ENCODE assay signal across 18 mouse cellular contexts in genomic region chr13:113843310-113843649, GRCm38 (mm10). TPM values are rescaled to one million over a fixed set of nuclear protein-coding genes. Genes with fewer than 3 reads are reported as not detected.
DNase-seq lines count a peak whose midpoint lies in the region; ATAC-seq and TF ChIP-seq lines count a peak whose summit lies in the region.
"Had no signal": no experiment of that assay in that cellular context is flagged by ENCODE, and none has a peak within 500 bp of the region (broad histone marks: within the 10 kb centered on the region; RNA-seq: fewer than 3 reads in every experiment).

No protein-coding gene starts in this region.

- ATAC-seq in stomach, embryonic 15.5 days (ENCODE audit: insufficient read depth, low FRiP score, low read depth), result peak; percentile 87; the same call in 1 of the 2 replicates
- no peak for ATAC-seq in stomach, postnatal 0 days (ENCODE audit: low FRiP score, low TSS enrichment)
- ATAC-seq in intestine, embryonic 16.5 days, result peak; percentile 65
- ATAC-seq in liver, embryonic 16.5 days (ENCODE audit: low read depth), result peak; percentile 97
- ATAC-seq: midbrain, embryonic 15.5 days had no signal

- no peak overlapping the region for H3K4me3 ChIP-seq in stomach, embryonic 15.5 days (replicated peaks)
- H3K4me3 ChIP-seq in stomach, postnatal 0 days (ENCODE audit: low read depth, low read length), result no peak overlapping the region
- H3K4me3 ChIP-seq in intestine, embryonic 16.5 days (ENCODE audit: low read length), result no peak overlapping the region
- 0 out of 2 replicates have a peak overlapping the region, but pooled peaks have one; percentile 4 for H3K4me3 ChIP-seq in liver, embryonic 16.5 days (ENCODE audit: low read depth, low read length)
- no peak overlapping the region for H3K4me3 ChIP-seq in hindbrain, embryonic 10.5 days
- no peak overlapping the region for H3K4me3 ChIP-seq in gastrocnemius, adult 2 months
- H3K4me3 ChIP-seq: embryonic facial prominence, embryonic 15.5 days; forebrain, embryonic 12.5 days; heart, adult 2 months; heart, embryonic 15.5 days; midbrain, embryonic 15.5 days had no signal

- no peaks in the 10 kb centered on the region for H3K4me1 ChIP-seq in stomach, embryonic 15.5 days
- H3K4me1 ChIP-seq in stomach, postnatal 0 days (replicated peaks; ENCODE audit: control insufficient read depth, insufficient read depth), result no peaks in the 10 kb centered on the region
- no peaks in the 10 kb centered on the region for H3K4me1 ChIP-seq in intestine, embryonic 16.5 days (ENCODE audit: control insufficient read depth, insufficient read depth, low read length)
- H3K4me1 ChIP-seq in liver, embryonic 16.5 days (ENCODE audit: control insufficient read depth, low read depth, low read length), result peaks cover 34% of the 10 kb centered on the region
- peaks cover 30% of the 10 kb centered on the region for H3K4me1 ChIP-seq in hindbrain, embryonic 10.5 days (replicated peaks)
- H3K4me1 ChIP-seq: embryonic facial prominence, embryonic 15.5 days; midbrain, embryonic 15.5 days had no signal

- no peak overlapping the region for H3K4me2 ChIP-seq in stomach, embryonic 15.5 days
- no peak overlapping the region for H3K4me2 ChIP-seq in stomach, postnatal 0 days (replicated peaks; ENCODE audit: low read depth)
- H3K4me2 ChIP-seq in intestine, embryonic 16.5 days (ENCODE audit: low read depth, low read length), result no peak overlapping the region
- H3K4me2 ChIP-seq in liver, embryonic 16.5 days (ENCODE audit: low read depth, low read length), result peak overlapping the region; percentile 42
- H3K4me2 ChIP-seq: embryonic facial prominence, embryonic 15.5 days; forebrain, embryonic 12.5 days; heart, embryonic 15.5 days; midbrain, embryonic 15.5 days had no signal

- no peaks in the 10 kb centered on the region for H3K27me3 ChIP-seq in stomach, embryonic 15.5 days (replicated peaks)
- H3K27me3 ChIP-seq in stomach, postnatal 0 days (ENCODE audit: control insufficient read depth, insufficient read depth, low read length), result no peaks in the 10 kb centered on the region
- H3K27me3 ChIP-seq in intestine, embryonic 16.5 days (replicated peaks; ENCODE audit: control insufficient read depth, insufficient read depth, low read length), result no peaks in the 10 kb centered on the region
- no peaks in the 10 kb centered on the region for H3K27me3 ChIP-seq in liver, embryonic 16.5 days (ENCODE audit: control insufficient read depth, insufficient read depth, low read depth, low read length)
- no peaks in the 10 kb centered on the region for H3K27me3 ChIP-seq in hindbrain, embryonic 10.5 days (ENCODE audit: insufficient read depth, poor library complexity, severe bottlenecking)
- H3K27me3 ChIP-seq: embryonic facial prominence, embryonic 15.5 days; forebrain, embryonic 12.5 days; heart, embryonic 15.5 days; midbrain, embryonic 15.5 days had no signal

- no peaks in the 10 kb centered on the region for H3K36me3 ChIP-seq in stomach, embryonic 15.5 days
- no peaks in the 10 kb centered on the region; the same call in 1 of the 2 replicates for H3K36me3 ChIP-seq in stomach, postnatal 0 days (ENCODE audit: control insufficient read depth, insufficient read depth, low read length)
- H3K36me3 ChIP-seq in intestine, embryonic 16.5 days (ENCODE audit: control insufficient read depth, insufficient read depth, low read length), result no peaks in the 10 kb centered on the region
- H3K36me3 ChIP-seq in liver, embryonic 16.5 days (ENCODE audit: control insufficient read depth, insufficient read depth), result no peaks in the 10 kb centered on the region
- 0 out of 2 replicates have a peak, but pooled peaks cover 3% of the 10 kb centered on the region for H3K36me3 ChIP-seq in hindbrain, embryonic 10.5 days
- H3K36me3 ChIP-seq: embryonic facial prominence, embryonic 15.5 days; forebrain, embryonic 12.5 days; midbrain, embryonic 15.5 days had no signal

- no peak overlapping the region for H3K27ac ChIP-seq in stomach, embryonic 15.5 days
- H3K27ac ChIP-seq in stomach, postnatal 0 days (replicated peaks), result no peak overlapping the region
- no peak overlapping the region for H3K27ac ChIP-seq in intestine, embryonic 16.5 days (ENCODE audit: low read length)
- peak overlapping the region; percentile 83 for H3K27ac ChIP-seq in liver, embryonic 16.5 days (ENCODE audit: low read length)
- no peak overlapping the region for H3K27ac ChIP-seq in hindbrain, embryonic 10.5 days
- H3K27ac ChIP-seq in gastrocnemius, adult 2 months, result no peak overlapping the region
- H3K27ac ChIP-seq: embryonic facial prominence, embryonic 15.5 days; forebrain, embryonic 12.5 days; heart, adult 2 months; heart, embryonic 15.5 days; midbrain, embryonic 15.5 days had no signal

- intact Hi-C loops in gastrocnemius, adult 2 months (cut with DNase I), result no loop called here

- TF ChIP-seq CTCF in stomach, postnatal 0 days (IDR thresholded peaks at IDR 0.05; ENCODE audit: low read depth), result no peak
- no peak for TF ChIP-seq CTCF in gastrocnemius, adult 2 months (IDR thresholded peaks at IDR 0.05)

- TF ChIP-seq EP300 in stomach, postnatal 0 days (optimal IDR thresholded peaks at IDR 0.05), result no peak

- 76% methylated on average over 3 of the region's 3 CpGs for WGBS in stomach, embryonic 15.5 days
- WGBS in stomach, postnatal 0 days, result 69% methylated on average over 3 of the region's 3 CpGs
- WGBS in intestine, embryonic 16.5 days, result 69% methylated on average over 3 of the region's 3 CpGs
- WGBS in liver, embryonic 16.5 days (ENCODE audit: insufficient replicate concordance), result 15% methylated on average over 3 of the region's 3 CpGs
- WGBS in hindbrain, embryonic 10.5 days, result 74% methylated on average over 3 of the region's 3 CpGs

- DNase-seq in stomach, postnatal 0 days (ENCODE audit: low spot score), result no peak
- DNase-seq in urinary bladder, postnatal 4 days (ENCODE audit: low spot score in 2 of 2), result no peak
- DNase-seq in hindbrain, embryonic 10.5 days (ENCODE audit: low spot score), result no peak
- no peak for DNase-seq in gastrocnemius, adult 2 months
- DNase-seq: adrenal gland, adult 2 months; cerebellum, postnatal 10 days; gastrocnemius, postnatal 14 days; heart, adult 2 months; kidney, adult 9 months; right cerebral cortex, postnatal 25 days; thymus, postnatal 14 days had no signal

- H3K9ac ChIP-seq in stomach, embryonic 15.5 days, result no peak overlapping the region
- H3K9ac ChIP-seq in stomach, postnatal 0 days (ENCODE audit: low read length), result no peak overlapping the region
- no peak overlapping the region for H3K9ac ChIP-seq in intestine, embryonic 16.5 days (ENCODE audit: low read depth, low read length)
- peak overlapping the region; percentile 35 for H3K9ac ChIP-seq in liver, embryonic 16.5 days (ENCODE audit: low read depth, low read length)
- H3K9ac ChIP-seq: embryonic facial prominence, embryonic 15.5 days; forebrain, embryonic 12.5 days; heart, embryonic 15.5 days; midbrain, embryonic 15.5 days had no signal

- H3K9me3 ChIP-seq in stomach, embryonic 15.5 days, result no peaks in the 10 kb centered on the region
- H3K9me3 ChIP-seq in stomach, postnatal 0 days (ENCODE audit: control insufficient read depth, low read length), result no peaks in the 10 kb centered on the region
- no peaks in the 10 kb centered on the region for H3K9me3 ChIP-seq in intestine, embryonic 16.5 days (ENCODE audit: control insufficient read depth, low read length)
- H3K9me3 ChIP-seq in liver, embryonic 16.5 days (replicated peaks; ENCODE audit: control insufficient read depth, low read length), result no peaks in the 10 kb centered on the region
- no peaks in the 10 kb centered on the region for H3K9me3 ChIP-seq in hindbrain, embryonic 10.5 days
- H3K9me3 ChIP-seq: embryonic facial prominence, embryonic 15.5 days; forebrain, embryonic 12.5 days; heart, embryonic 15.5 days; midbrain, embryonic 15.5 days had no signal

RNA-seq across cellular contexts. Expression of gene Arl15, which starts 49.0 kb away (rescaled TPM):
- polyA plus RNA-seq in stomach, embryonic 15.5 days (2015; fragmentation: Nextera tagmentation; extraction: Ambion mirVana), result 6.7 and 7.9 TPM in 2 replicates
- polyA plus RNA-seq in stomach, postnatal 0 days (2015; fragmentation: Nextera tagmentation; extraction: Ambion mirVana), result 3.4 and 3.7 TPM in 2 replicates
- 8.2 and 10.6 TPM in 2 replicates for polyA plus RNA-seq in intestine, embryonic 16.5 days (2015; fragmentation: Nextera tagmentation; extraction: Ambion mirVana)
- polyA plus RNA-seq in liver, embryonic 16.5 days (2015; fragmentation: Nextera tagmentation; extraction: Ambion mirVana), result 2.8 and 2.9 TPM in 2 replicates
- 10.3 and 10.8 TPM in 2 replicates for polyA plus RNA-seq in hindbrain, embryonic 10.5 days (2016; fragmentation: Nextera tagmentation; extraction: Ambion mirVana)
- 1 to 10 TPM; 4.6 to 6.2 TPM for total RNA-seq in gastrocnemius, adult 2 months (2021)
